Mouse (Mus musculus) layer of hippocampus, adult 9-11 months (tissue): ENCODE data around the gene Rbm15b.

ENCODE experiments used
- DNase-seq: peaks from one replicate; pipeline ENCODE4 v3.0.0; 2022

Rbm15b gene

GRCm38 (mm10) chr9:106884306-106884705 is 2.9 kb downstream of the Rbm15b start:
- DNase-seq: no peak

- no peak for DNase-seq
Observed at GRCm38 (mm10) chr9:106883085-106883484, 4.1 kb downstream of the Rbm15b start.

GRCm38 (mm10) chr9:106882176-106882575 is 5.1 kb downstream of the Rbm15b start:
- no peak for DNase-seq

- DNase-seq: no peak
Observed at GRCm38 (mm10) chr9:106881071-106881755, 6.0 kb downstream of the Rbm15b start.

DNA sequence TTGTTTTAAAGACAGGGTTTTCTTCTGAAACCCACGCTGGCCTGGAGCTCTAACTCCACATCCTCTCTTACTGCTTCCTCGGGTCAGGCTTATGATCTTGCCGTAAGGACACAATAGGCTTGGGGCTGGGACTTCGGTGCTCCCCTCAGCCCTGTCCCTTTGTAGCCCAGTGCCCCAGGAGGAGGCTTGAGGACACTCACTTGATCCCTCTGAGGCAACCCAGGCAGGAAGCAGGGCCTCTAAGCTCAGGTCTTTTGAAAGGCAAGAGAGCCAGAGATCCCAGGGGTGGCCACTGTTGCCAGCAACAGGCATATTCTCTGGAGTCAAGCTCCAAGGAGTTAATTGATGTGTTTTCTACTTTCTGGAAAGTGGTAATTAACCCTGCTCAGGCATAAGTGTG is 7.8 kb downstream of the Rbm15b start:
- DNase-seq: no peak

DNA sequence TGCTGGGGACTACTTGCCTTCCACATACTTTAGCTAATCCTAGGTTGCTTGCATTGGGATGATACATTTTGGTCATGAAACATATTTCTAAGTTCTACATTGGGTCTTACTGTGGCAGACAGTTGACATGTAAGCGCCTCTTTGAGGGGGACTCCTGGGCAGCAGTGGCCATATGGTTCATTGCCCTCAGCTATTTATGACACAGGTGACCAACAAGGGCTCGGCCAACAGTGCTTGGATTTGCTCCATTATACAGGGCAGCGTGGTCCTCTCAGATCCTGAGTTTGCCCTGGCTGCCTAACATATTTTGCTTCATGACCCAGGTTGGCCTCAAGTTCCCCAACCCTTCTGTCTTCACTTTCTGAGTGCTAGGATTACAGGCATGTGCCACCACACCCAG is 10.6 kb downstream of the Rbm15b start:
- no peak for DNase-seq

DNA sequence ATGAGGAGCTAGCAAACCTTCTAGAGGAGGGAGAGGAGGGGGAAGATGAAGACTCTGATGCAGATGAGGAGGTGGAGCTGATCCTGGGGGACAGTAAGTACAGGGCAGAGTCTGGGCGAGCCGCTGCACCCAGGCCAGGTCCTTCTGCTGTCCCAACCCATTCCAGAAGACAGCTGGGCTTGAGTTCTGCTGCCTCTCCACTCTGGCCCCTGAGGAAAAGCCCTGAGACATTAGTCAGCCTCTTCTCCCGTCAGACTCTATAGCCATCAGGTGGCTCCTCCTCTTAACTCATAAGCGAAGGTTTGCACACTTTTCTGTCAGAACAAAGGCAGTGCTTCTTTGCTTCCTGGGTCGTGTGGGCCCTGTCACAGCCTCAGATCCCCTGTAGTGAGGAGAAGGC is 13.0 kb downstream of the Rbm15b start:
- no peak for DNase-seq

- no peak for DNase-seq
Observed at GRCm38 (mm10) chr9:106858036-106858435, 29.2 kb downstream of the Rbm15b start.

GRCm38 (mm10) chr9:106856664-106857063 is 30.6 kb downstream of the Rbm15b start:
- no peak for DNase-seq

GRCm38 (mm10) chr9:106842800-106843199 is 44.4 kb downstream of the Rbm15b start:
- no peak for DNase-seq

- no peak for DNase-seq
Observed at GRCm38 (mm10) chr9:106840569-106840968, 46.7 kb downstream of the Rbm15b start.
